Mouse (Mus musculus) NIH3T3 (cell line): ENCODE measurements at regions not wholly inside any gene's neighbourhood (a gene's known extent, or its start where the extent isn't known, plus 50 kb on each side); places are given as distances from the start of the nearest gene placed in this dataset.

ENCODE experiments used
- DNase-seq: peaks from one replicate; pipeline ENCODE4 v3.0.0-alpha.2; 2012; ENCODE audit warnings: low read depth

GRCm38 (mm10) chr4:142464066-142464465 is 224.9 kb upstream of the Kazn start:
- no peak for DNase-seq

- no peak for DNase-seq
These were observed 221.4 kb upstream of the Kazn start for GRCm38 (mm10) chr4:142460468-142461086.

GRCm38 (mm10) chr4:142452614-142453013 is 213.4 kb upstream of the Kazn start:
- DNase-seq, result no peak

- no peak for DNase-seq
These were observed 211.7 kb upstream of the Kazn start for GRCm38 (mm10) chr4:142450884-142451283.

- no peak for DNase-seq
These were observed 210.5 kb upstream of the Kazn start for GRCm38 (mm10) chr4:142449713-142450112.

GRCm38 (mm10) chr4:142449198-142449702 is 210.0 kb upstream of the Kazn start:
- DNase-seq, result no peak

- DNase-seq, result no peak
These were observed 208.3 kb upstream of the Kazn start for GRCm38 (mm10) chr4:142447529-142447928.

GRCm38 (mm10) chr4:142441045-142441444 is 201.8 kb upstream of the Kazn start:
- DNase-seq, result no peak

- no peak for DNase-seq
These were observed 200.4 kb upstream of the Kazn start for GRCm38 (mm10) chr4:142439450-142440183.

GRCm38 (mm10) chr4:142424596-142424995 is 185.4 kb upstream of the Kazn start:
- DNase-seq, result no peak

- DNase-seq, result no peak
These were observed 181.2 kb upstream of the Kazn start for GRCm38 (mm10) chr4:142420427-142420826.

- no peak for DNase-seq
These were observed 175.7 kb upstream of the Kazn start for GRCm38 (mm10) chr4:142414874-142415273.

GRCm38 (mm10) chr4:142411792-142412191 is 172.6 kb upstream of the Kazn start:
- DNase-seq, result no peak

GRCm38 (mm10) chr4:142410596-142411573 is 171.7 kb upstream of the Kazn start:
- no peak for DNase-seq

- no peak for DNase-seq
These were observed 158.7 kb upstream of the Kazn start for GRCm38 (mm10) chr4:142397858-142398257.

- peak; percentile 22 for DNase-seq
These were observed 153.7 kb upstream of the Kazn start for GRCm38 (mm10) chr4:142392924-142393323.

GRCm38 (mm10) chr4:142390531-142391195 is 151.5 kb upstream of the Kazn start:
- no peak for DNase-seq

GRCm38 (mm10) chr4:142388476-142388875 is 149.3 kb upstream of the Kazn start:
- DNase-seq, result no peak

- DNase-seq, result no peak
These were observed 142.0 kb upstream of the Kazn start for GRCm38 (mm10) chr4:142381168-142381567.

- no peak for DNase-seq
These were observed 139.3 kb upstream of the Kazn start for GRCm38 (mm10) chr4:142378452-142378851.

GRCm38 (mm10) chr4:142367774-142368173 is 128.6 kb upstream of the Kazn start:
- DNase-seq, result no peak

GRCm38 (mm10) chr4:142362071-142362470 is 122.9 kb upstream of the Kazn start:
- DNase-seq, result no peak
